Mouse (Mus musculus): ENCODE data around the gene Abhd16a. TPM values are rescaled to one million over a fixed set of nuclear protein-coding genes. Genes with fewer than 3 reads are reported as not detected.
A peak's percentile ranks its signal among the peaks of the same experiment; 100 is the strongest.

The Abhd16a gene
- total and polyA plus RNA-seq, 2 experiments: 63.3 to 78.4 TPM

- Histone ChIP-seq H3K27me3 (ENCODE audit: control insufficient read depth, insufficient read depth, low read length) (no peaks in the 10 kb centered on the region), H3K4me1 (ENCODE audit: control insufficient read depth, insufficient read depth, low read length) (0 out of 2 replicates have a peak, but pooled peaks cover 2% of the 10 kb centered on the region), H3K79me2 (ENCODE audit: control insufficient read depth, insufficient read depth, low read length) (no peaks in the 10 kb centered on the region), H3K9ac (ENCODE audit: low read depth, low read length) (peak within 1 kb of the TSS; percentile 46), H3K4me3 (ENCODE audit: insufficient read depth, low read depth, low read length) (peak within 1 kb of the TSS; percentile 59), H3K36me3 (ENCODE audit: control insufficient read depth, insufficient read depth, low read length) (no peaks in the 10 kb centered on the region), H3K27ac (replicated peaks; ENCODE audit: insufficient read depth, low read depth, low read length) (peak within 1 kb of the TSS; percentile 29; the same call in 1 of the 2 replicates)
- no peak for DNase-seq (ENCODE audit: extremely low read depth, low read depth, low spot score)
- WGBS: 22% methylated on average over 14 of the region's 14 CpGs
- TF ChIP-seq POLR2A (IDR thresholded peaks at IDR 0.05; ENCODE audit: extremely low read depth, insufficient read depth, low read length): no peak
- peak; percentile 68 for TF ChIP-seq CTCF (IDR thresholded peaks at IDR 0.05; ENCODE audit: low read depth, low read length)
Measured at GRCm38 (mm10) chr17:35077786-35078233, 11.3 kb upstream of the Abhd16a start, which contains the start of gene Ly6g6d. Gene Ly6g6d (minus strand): TSS chr17:35078065.

GRCm38 (mm10) chr17:35079778-35080177, 9.3 kb upstream of the Abhd16a start:
- TF ChIP-seq POLR2A (IDR thresholded peaks at IDR 0.05; ENCODE audit: extremely low read depth, insufficient read depth, low read length): no peak
- TF ChIP-seq CTCF (IDR thresholded peaks at IDR 0.05; ENCODE audit: low read depth, low read length): peak; percentile 17; the same call in 1 of the 2 replicates
- no peak for DNase-seq (ENCODE audit: extremely low read depth, low read depth, low spot score)
- Histone ChIP-seq H3K4me3 (ENCODE audit: insufficient read depth, low read depth, low read length) (no peak overlapping the region), H3K27ac (replicated peaks; ENCODE audit: insufficient read depth, low read depth, low read length) (no peak overlapping the region), H3K36me3 (ENCODE audit: control insufficient read depth, insufficient read depth, low read length) (no peaks in the 10 kb centered on the region), H3K4me1 (ENCODE audit: control insufficient read depth, insufficient read depth, low read length) (0 out of 2 replicates have a peak, but pooled peaks cover 2% of the 10 kb centered on the region), H3K27me3 (ENCODE audit: control insufficient read depth, insufficient read depth, low read length) (no peaks in the 10 kb centered on the region), H3K79me2 (ENCODE audit: control insufficient read depth, insufficient read depth, low read length) (no peaks in the 10 kb centered on the region), H3K9ac (ENCODE audit: low read depth, low read length) (no peak overlapping the region)
- 45% methylated on average over 9 of the region's 9 CpGs for WGBS

GRCm38 (mm10) chr17:35080248-35080647, 8.8 kb upstream of the Abhd16a start:
- Histone ChIP-seq H3K27me3 (ENCODE audit: control insufficient read depth, insufficient read depth, low read length) (no peaks in the 10 kb centered on the region), H3K4me3 (ENCODE audit: insufficient read depth, low read depth, low read length) (no peak overlapping the region), H3K79me2 (ENCODE audit: control insufficient read depth, insufficient read depth, low read length) (no peaks in the 10 kb centered on the region), H3K27ac (replicated peaks; ENCODE audit: insufficient read depth, low read depth, low read length) (no peak overlapping the region), H3K9ac (ENCODE audit: low read depth, low read length) (no peak overlapping the region), H3K36me3 (ENCODE audit: control insufficient read depth, insufficient read depth, low read length) (no peaks in the 10 kb centered on the region), H3K4me1 (ENCODE audit: control insufficient read depth, insufficient read depth, low read length) (0 out of 2 replicates have a peak, but pooled peaks cover 2% of the 10 kb centered on the region)
- TF ChIP-seq CTCF (IDR thresholded peaks at IDR 0.05; ENCODE audit: low read depth, low read length): no peak
- TF ChIP-seq POLR2A (IDR thresholded peaks at IDR 0.05; ENCODE audit: extremely low read depth, insufficient read depth, low read length): no peak
- no peak for DNase-seq (ENCODE audit: extremely low read depth, low read depth, low spot score)
- WGBS: 63% methylated on average over 6 of the region's 6 CpGs

GRCm38 (mm10) chr17:35080710-35081109, 8.4 kb upstream of the Abhd16a start:
- TF ChIP-seq POLR2A (IDR thresholded peaks at IDR 0.05; ENCODE audit: extremely low read depth, insufficient read depth, low read length) (no peak), CTCF (IDR thresholded peaks at IDR 0.05; ENCODE audit: low read depth, low read length) (no peak)
- no peak for DNase-seq (ENCODE audit: extremely low read depth, low read depth, low spot score)
- Histone ChIP-seq H3K4me1 (ENCODE audit: control insufficient read depth, insufficient read depth, low read length) (0 out of 2 replicates have a peak, but pooled peaks cover 2% of the 10 kb centered on the region), H3K79me2 (ENCODE audit: control insufficient read depth, insufficient read depth, low read length) (no peaks in the 10 kb centered on the region), H3K9ac (ENCODE audit: low read depth, low read length) (no peak overlapping the region), H3K4me3 (ENCODE audit: insufficient read depth, low read depth, low read length) (no peak overlapping the region), H3K27me3 (ENCODE audit: control insufficient read depth, insufficient read depth, low read length) (no peaks in the 10 kb centered on the region), H3K36me3 (ENCODE audit: control insufficient read depth, insufficient read depth, low read length) (no peaks in the 10 kb centered on the region), H3K27ac (replicated peaks; ENCODE audit: insufficient read depth, low read depth, low read length) (no peak overlapping the region)
- 92% methylated on average over 4 of the region's 4 CpGs for WGBS

GRCm38 (mm10) chr17:35082841-35083576, 6.1 kb upstream of the Abhd16a start:
- Histone ChIP-seq H3K4me3 (ENCODE audit: insufficient read depth, low read depth, low read length) (no peak overlapping the region), H3K9ac (ENCODE audit: low read depth, low read length) (no peak overlapping the region)

More at GRCm38 (mm10) chr17:35082841-35083576, 6.1 kb upstream of the Abhd16a start:
- Histone ChIP-seq H3K27ac (replicated peaks; ENCODE audit: insufficient read depth, low read depth, low read length) (no peak overlapping the region), H3K36me3 (ENCODE audit: control insufficient read depth, insufficient read depth, low read length) (no peaks in the 10 kb centered on the region), H3K4me1 (ENCODE audit: control insufficient read depth, insufficient read depth, low read length) (0 out of 2 replicates have a peak, but pooled peaks cover 2% of the 10 kb centered on the region), H3K27me3 (ENCODE audit: control insufficient read depth, insufficient read depth, low read length) (no peaks in the 10 kb centered on the region), H3K79me2 (ENCODE audit: control insufficient read depth, insufficient read depth, low read length) (no peaks in the 10 kb centered on the region)
- DNase-seq (ENCODE audit: extremely low read depth, low read depth, low spot score): no peak
- 93% methylated on average over 16 of the region's 16 CpGs for WGBS
- TF ChIP-seq POLR2A (IDR thresholded peaks at IDR 0.05; ENCODE audit: extremely low read depth, insufficient read depth, low read length) (no peak), CTCF (IDR thresholded peaks at IDR 0.05; ENCODE audit: low read depth, low read length) (no peak)

Measured in liver, adult 2 months (tissue).